Mouse (Mus musculus) heart, postnatal 4 days (tissue): ENCODE data around the gene Gm11554. TPM values are rescaled to one million over a fixed set of nuclear protein-coding genes. Genes with fewer than 3 reads are reported as not detected.
"Not testable (repeated sequence)": the region's sequence is repeated elsewhere in the genome, so short reads cannot be mapped to it uniquely, and the experiment has no call there.

Source experiments
- DNase-seq: peaks from one replicate; pipeline ENCODE4 v3.0.0; 2021
- total RNA-seq, 2 experiments: library from RNA; stranded (reverse); gene quantifications; 2 replicates each; pipeline ENCODE4 v1.2.3; 2021

Gene Gm11554
- total RNA-seq, result not detected

- not testable (repeated sequence) for DNase-seq
Measured at GRCm38 (mm10) chr11:99804346-99804745, at the start of gene Gm11554. Gene Gm11554, minus strand, starts transcription at chr11:99804446.

- no peak for DNase-seq
Measured at GRCm38 (mm10) chr11:99851508-99851907, 47.3 kb upstream of the Gm11554 start, which contains the start of gene Krtap4-16. Gene Krtap4-16, minus strand, starts transcription at chr11:99851608.

GRCm38 (mm10) chr11:99846746-99847145, 42.5 kb upstream of the Gm11554 start:
- no peak for DNase-seq

GRCm38 (mm10) chr11:99842185-99842584, 37.9 kb upstream of the Gm11554 start:
- no peak for DNase-seq

GRCm38 (mm10) chr11:99837966-99838365, 33.7 kb upstream of the Gm11554 start, which contains the start of gene 2300003K06Rik:
Gene 2300003K06Rik, minus strand, starts transcription at chr11:99838066.
- DNase-seq, result no peak

GRCm38 (mm10) chr11:99815566-99815965, 11.3 kb upstream of the Gm11554 start, which contains the start of gene Gm11564:
Gene Gm11564, minus strand, starts transcription at chr11:99815666.
- DNase-seq, result not testable (repeated sequence)

GRCm38 (mm10) chr11:99809792-99810191, 5.5 kb upstream of the Gm11554 start, which contains the start of gene Krtap4-13:
Gene Krtap4-13, minus strand, starts transcription at chr11:99809892.
- DNase-seq, result not testable (repeated sequence)

GRCm38 (mm10) chr11:99798832-99799231, 5.4 kb downstream of the Gm11554 start, which contains the start of gene Gm11569:
Gene Gm11569, minus strand, starts transcription at chr11:99798932.
- not testable (repeated sequence) for DNase-seq

GRCm38 (mm10) chr11:99793367-99793766, 10.9 kb downstream of the Gm11554 start, which contains the start of gene Gm11596:
Gene Gm11596, minus strand, starts transcription at chr11:99793467.
- DNase-seq, result no peak

GRCm38 (mm10) chr11:99784900-99785299, 19.3 kb downstream of the Gm11554 start, which contains the start of gene Krtap4-9:
Gene Krtap4-9, plus strand, starts transcription at chr11:99785200.
- not testable (repeated sequence) for DNase-seq

GRCm38 (mm10) chr11:99780604-99781003, 23.6 kb downstream of the Gm11554 start, which contains the start of gene Krtap4-8:
Gene Krtap4-8, minus strand, starts transcription at chr11:99780704.
- DNase-seq, result no peak

GRCm38 (mm10) chr11:99778401-99778800, 25.8 kb downstream of the Gm11554 start:
- no peak for DNase-seq

GRCm38 (mm10) chr11:99772813-99773212, 31.4 kb downstream of the Gm11554 start, which contains the start of gene Gm11595:
Gene Gm11595, minus strand, starts transcription at chr11:99772913.
- not testable (repeated sequence) for DNase-seq

GRCm38 (mm10) chr11:99768410-99768809, 35.8 kb downstream of the Gm11554 start:
- no peak for DNase-seq

- no peak for DNase-seq
Measured at GRCm38 (mm10) chr11:99758877-99759276, 45.4 kb downstream of the Gm11554 start.

Other genes starting within 250 kb of the Gm11554 start
- gene Krtap3-2, start 247.6 kb downstream of the Gm11554 start, total RNA-seq, result not detected
- gene Gm11939, start 245.0 kb downstream of the Gm11554 start, total RNA-seq, result not detected
- not detected for gene Krtap3-1, start 237.8 kb downstream of the Gm11554 start, total RNA-seq
- gene Krtap1-5, start 223.4 kb downstream of the Gm11554 start, total RNA-seq, result not detected
- not detected for gene Krtap1-4, start 220.8 kb downstream of the Gm11554 start, total RNA-seq
- gene Krtap1-3, start 213.1 kb downstream of the Gm11554 start, total RNA-seq, result not detected
- gene Krtap9-3, start 206.3 kb downstream of the Gm11554 start, total RNA-seq, result not detected
- gene Gm11938, start 201.1 kb downstream of the Gm11554 start, total RNA-seq, result not detected
- gene Gm11937, start 194.3 kb downstream of the Gm11554 start, total RNA-seq, result not detected
- gene Krtap2-4, start 189.6 kb downstream of the Gm11554 start, total RNA-seq, result not detected
- gene Gm11562, start 184.0 kb downstream of the Gm11554 start, total RNA-seq, result not detected
- not detected for gene Krtap4-1, start 176.2 kb downstream of the Gm11554 start, total RNA-seq
- not detected for gene Krtap4-2, start 169.4 kb downstream of the Gm11554 start, total RNA-seq
- gene Krtap4-7, start 160.4 kb downstream of the Gm11554 start, total RNA-seq, result not detected
- not detected for gene Gm11555, start 154.2 kb downstream of the Gm11554 start, total RNA-seq
- gene Gm11563, start 145.5 kb downstream of the Gm11554 start, total RNA-seq, result not detected
- gene Krtap4-6, start 138.5 kb downstream of the Gm11554 start, total RNA-seq, result not detected
- gene Gm14190, start 113.7 kb downstream of the Gm11554 start, total RNA-seq, result not detected
- not detected for gene Gm14180, start 70.2 kb downstream of the Gm11554 start, total RNA-seq
- not detected for gene Gm11595, start 31.5 kb downstream of the Gm11554 start, total RNA-seq
- not detected for gene Krtap4-8, start 23.7 kb downstream of the Gm11554 start, total RNA-seq
- gene Krtap4-9, start 19.2 kb downstream of the Gm11554 start, total RNA-seq, result not detected
- gene Gm11596, start 11.0 kb downstream of the Gm11554 start, total RNA-seq, result not detected
- gene Gm11569, start 5.5 kb downstream of the Gm11554 start, total RNA-seq, result not detected
- not detected for gene Krtap4-13, start 5.4 kb upstream of the Gm11554 start, total RNA-seq
- not detected for gene Gm11564, start 11.2 kb upstream of the Gm11554 start, total RNA-seq
- not detected for gene 2300003K06Rik, start 33.6 kb upstream of the Gm11554 start, total RNA-seq
- not detected for gene Krtap4-16, start 47.2 kb upstream of the Gm11554 start, total RNA-seq
- not detected for gene Gm11568, start 53.5 kb upstream of the Gm11554 start, total RNA-seq
- not detected for gene Gm11559, start 60.0 kb upstream of the Gm11554 start, total RNA-seq
- gene Krtap9-1, start 68.9 kb upstream of the Gm11554 start, total RNA-seq, result not detected
- not detected for gene Gm11567, start 74.7 kb upstream of the Gm11554 start, total RNA-seq
- not detected for gene Krtap31-1, start 103.5 kb upstream of the Gm11554 start, total RNA-seq
- not detected for gene Gm11565, start 110.3 kb upstream of the Gm11554 start, total RNA-seq
- gene Krtap31-2, start 131.8 kb upstream of the Gm11554 start, total RNA-seq, result not detected
- not detected for gene Krtap9-5, start 144.0 kb upstream of the Gm11554 start, total RNA-seq
- gene Krtap29-1, start 174.6 kb upstream of the Gm11554 start, total RNA-seq, result not detected
- gene Krtap16-1, start 182.2 kb upstream of the Gm11554 start, total RNA-seq, result not detected
- gene Krtap17-1, start 189.5 kb upstream of the Gm11554 start, total RNA-seq, result not detected
- not detected for gene Krt33a, start 211.8 kb upstream of the Gm11554 start, total RNA-seq
- gene Krt33b, start 225.4 kb upstream of the Gm11554 start, total RNA-seq, result not detected
- not detected for gene Krt34, start 237.1 kb upstream of the Gm11554 start, total RNA-seq
- gene Krt31, start 246.1 kb upstream of the Gm11554 start, total RNA-seq, result not detected